Mouse (Mus musculus) T-helper 17 cell (primary cell): ENCODE measurements around the gene Nub1.

ENCODE experiments used
- in situ Hi-C, 2 experiments: fragments of 300-600 bp; cut with MboI, MseI; formaldehyde crosslinking; loops; 1 replicate in 1 of 2; 2 replicates in 1 of 2; pipeline ENCODE4 v1.15.1; 2025; ENCODE audit warnings: high pct_unique_total_duplicates in 2 of 2

The Nub1 gene

DNA sequence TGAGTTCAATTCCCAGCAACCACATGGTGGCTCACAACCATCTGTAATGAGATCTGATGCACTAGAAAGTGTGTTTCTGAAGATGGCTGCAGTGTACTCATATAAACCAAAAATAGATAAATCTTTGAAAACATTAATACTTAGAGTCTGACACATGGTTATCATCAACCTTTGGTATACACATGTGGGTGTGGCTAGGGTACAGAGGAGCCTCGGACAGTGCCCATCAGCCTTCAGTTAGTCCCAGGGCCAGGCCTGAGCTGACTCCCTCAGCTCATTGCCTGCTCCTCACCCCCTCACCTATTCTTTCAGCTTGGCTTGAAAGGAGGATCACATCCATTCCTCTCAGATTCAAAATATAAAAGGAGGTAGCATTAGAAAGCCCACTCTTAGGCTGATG is 53.2 kb downstream of the Nub1 start:
- in situ Hi-C loops: loop anchor here in 1 of 2 experiments (10.0 kb wide), 1 partner anchor 56 kb away; no protein-coding TSS in a partner anchor

GRCm38 (mm10) chr5:24739141-24739753 is 53.9 kb downstream of the Nub1 start:
- in situ Hi-C loops: loop anchor here in 1 of 2 experiments (10.0 kb wide), 1 partner anchor 56 kb away; no protein-coding TSS in a partner anchor

GRCm38 (mm10) chr5:24741172-24741885 is 56.0 kb downstream of the Nub1 start:
- in situ Hi-C loops: no loop called here

GRCm38 (mm10) chr5:24743956-24744355 is 58.6 kb downstream of the Nub1 start:
- in situ Hi-C loops: no loop called here

GRCm38 (mm10) chr5:24747533-24747932 is 62.2 kb downstream of the Nub1 start:
- in situ Hi-C loops: no loop called here

DNA sequence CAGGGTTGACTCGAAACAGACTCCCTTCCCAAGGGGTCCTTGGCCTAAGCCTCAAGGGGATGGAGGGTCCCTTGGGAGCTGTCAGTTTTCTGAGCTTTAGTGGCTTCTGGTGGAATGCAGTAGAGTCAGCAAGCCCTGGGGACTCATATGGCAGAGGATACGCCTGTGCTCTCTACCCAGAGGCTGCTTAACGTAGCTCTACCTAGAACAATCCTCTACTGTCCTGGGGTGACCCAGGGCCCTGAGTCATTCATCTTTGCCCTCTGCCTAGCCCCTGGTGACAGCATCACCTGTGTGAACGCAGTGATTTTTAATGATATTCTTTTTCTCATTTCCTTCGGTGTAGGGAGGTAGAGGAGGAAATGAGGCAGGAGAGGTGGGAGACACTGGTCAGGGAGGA is 64.4 kb downstream of the Nub1 start:
- in situ Hi-C loops: loop anchor here in 1 of 2 experiments (5.0 kb wide), 1 partner anchor 83 kb away; no protein-coding TSS in a partner anchor

- in situ Hi-C loops: loop anchor here in 1 of 2 experiments (5.0 kb wide), 1 partner anchor 82 kb away; no protein-coding TSS in a partner anchor
These were observed 65.3 kb downstream of the Nub1 start for GRCm38 (mm10) chr5:24750321-24751304.

DNA sequence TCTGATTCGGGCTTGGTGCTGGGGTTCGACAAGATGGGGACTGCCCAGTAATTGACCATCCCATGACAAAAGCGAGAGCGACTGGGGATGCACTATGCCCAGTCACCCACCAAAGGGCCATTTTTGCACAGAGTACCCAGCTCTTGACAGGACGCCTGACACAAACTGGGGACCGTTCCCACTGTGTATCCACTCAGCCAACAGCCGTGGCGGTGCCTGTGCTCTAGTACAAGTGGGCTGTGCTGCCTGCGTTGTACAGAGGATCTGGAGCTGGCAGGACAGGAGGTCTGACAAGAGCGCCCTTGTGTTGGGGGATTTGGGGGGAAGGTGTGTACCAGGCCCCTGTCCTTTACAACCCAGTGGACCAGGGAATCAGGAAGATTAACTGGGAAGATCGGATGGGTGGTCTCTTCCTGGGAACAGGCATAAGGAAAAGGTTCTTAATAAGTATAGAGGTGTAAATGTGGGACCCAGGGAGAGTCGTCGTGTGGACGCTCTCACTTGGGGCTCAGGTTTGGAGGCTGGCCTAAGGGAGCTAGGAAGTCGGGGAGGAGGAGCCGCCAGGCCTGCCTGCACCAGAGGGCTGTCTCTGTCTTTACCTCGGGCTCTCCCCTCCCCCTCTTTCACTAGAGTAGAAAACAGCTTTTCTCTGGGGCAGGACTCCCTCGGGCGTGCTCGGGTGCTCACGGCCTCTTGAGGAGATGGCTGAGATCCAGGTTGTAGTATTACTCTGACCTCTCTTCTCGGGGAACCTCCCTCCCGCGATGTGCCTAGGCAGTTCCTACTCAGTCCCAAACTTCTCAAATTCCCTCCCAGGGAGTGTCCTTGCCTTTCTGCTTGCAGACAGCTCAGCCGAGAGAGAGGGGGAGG is 66.2 kb downstream of the Nub1 start:
- in situ Hi-C loops: loop anchor here in 1 of 2 experiments (5.0 kb wide), 1 partner anchor 81 kb away; no protein-coding TSS in a partner anchor

- in situ Hi-C loops: loop anchor here in 1 of 2 experiments (5.0 kb wide), 1 partner anchor 80 kb away; no protein-coding TSS in a partner anchor
These were observed 66.8 kb downstream of the Nub1 start for GRCm38 (mm10) chr5:24752175-24752498.

DNA sequence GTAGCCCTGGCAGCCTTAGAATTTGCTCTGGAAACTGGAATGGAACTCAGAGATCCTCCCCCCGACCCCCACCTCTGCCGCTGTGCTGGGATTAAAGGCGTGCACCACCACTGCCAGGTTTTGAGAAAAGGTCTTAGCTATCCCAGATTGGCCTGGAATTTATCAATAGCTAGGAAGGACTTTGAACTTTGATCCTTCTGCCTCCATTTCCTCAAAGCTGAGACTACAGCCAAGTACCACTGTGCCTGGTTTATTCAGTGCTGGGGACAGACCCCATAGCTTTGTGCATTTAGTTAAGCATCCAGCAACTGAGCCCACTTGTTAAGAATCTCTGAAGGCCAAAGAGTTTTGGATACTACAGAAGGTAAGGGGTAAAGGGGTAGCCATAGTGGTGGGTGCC is 71.6 kb downstream of the Nub1 start:
- in situ Hi-C loops: loop anchor here (5.0 kb wide), 2 partner anchors 75 to 455 kb away; no protein-coding TSS in a partner anchor

GRCm38 (mm10) chr5:24757816-24758215 is 72.5 kb downstream of the Nub1 start, which contains the start of gene Crygn:
Crygn (minus strand) TSS chr5:24758008.
- in situ Hi-C loops: loop anchor here (5.0 kb wide), 2 partner anchors 76 to 454 kb away; no protein-coding TSS in a partner anchor
